Mouse (Mus musculus) kidney, postnatal 10 days (tissue): ENCODE data around the gene Ddx25.

Experiments
- DNase-seq: peaks from one replicate; pipeline ENCODE4 v3.0.0; 2021; ENCODE audit warnings: mixed read lengths

Gene Ddx25

GRCm38 (mm10) chr9:35558257-35559008 lies at the start of gene Ddx25, which contains the start of gene Pus3:
Ddx25 (minus strand) TSS chr9:35558528.
Pus3 (plus strand) TSS chr9:35558595.
- peak; percentile 49 for DNase-seq

GRCm38 (mm10) chr9:35607647-35608405 lies 49.5 kb upstream of the Ddx25 start:
- no peak for DNase-seq

GRCm38 (mm10) chr9:35592903-35593302 lies 34.6 kb upstream of the Ddx25 start:
- peak; percentile 48 for DNase-seq

GRCm38 (mm10) chr9:35587674-35588073 lies 29.3 kb upstream of the Ddx25 start:
- DNase-seq: no peak

- no peak for DNase-seq
Measured at GRCm38 (mm10) chr9:35574416-35574815, 16.1 kb upstream of the Ddx25 start.

GRCm38 (mm10) chr9:35570663-35571062 lies 12.3 kb upstream of the Ddx25 start:
- DNase-seq: no peak

GRCm38 (mm10) chr9:35569571-35570534 lies 11.5 kb upstream of the Ddx25 start, which contains the start of the genes Pate2 and Hyls1:
Pate2 (plus strand) TSS chr9:35570284.
Hyls1 (minus strand) TSS chr9:35570398.
- peak; percentile 95 for DNase-seq

GRCm38 (mm10) chr9:35567995-35568394 lies 9.7 kb upstream of the Ddx25 start:
- no peak for DNase-seq

GRCm38 (mm10) chr9:35564536-35565240 lies 6.4 kb upstream of the Ddx25 start:
- no peak for DNase-seq

- no peak for DNase-seq
Measured at GRCm38 (mm10) chr9:35561583-35561982, 3.3 kb upstream of the Ddx25 start.

GRCm38 (mm10) chr9:35561076-35561475 lies 2.7 kb upstream of the Ddx25 start:
- no peak for DNase-seq

GRCm38 (mm10) chr9:35559009-35559890 lies 922 bp upstream of the Ddx25 start:
- peak; percentile 86 for DNase-seq

- peak; percentile 3 for DNase-seq
Measured at GRCm38 (mm10) chr9:35556494-35557102, 1.7 kb downstream of the Ddx25 start.

- DNase-seq: no peak
Measured at GRCm38 (mm10) chr9:35548455-35548854, 9.9 kb downstream of the Ddx25 start.

- DNase-seq: no peak
Measured at GRCm38 (mm10) chr9:35546745-35547144, 11.6 kb downstream of the Ddx25 start.

GRCm38 (mm10) chr9:35545704-35546103 lies 12.6 kb downstream of the Ddx25 start:
- no peak for DNase-seq

GRCm38 (mm10) chr9:35544666-35545065 lies 13.7 kb downstream of the Ddx25 start:
- peak; percentile 52 for DNase-seq

- DNase-seq: no peak
Measured at GRCm38 (mm10) chr9:35543099-35543860, 15.0 kb downstream of the Ddx25 start.

- DNase-seq: no peak
Measured at GRCm38 (mm10) chr9:35541941-35542340, 16.4 kb downstream of the Ddx25 start.

- DNase-seq: peak; percentile 90
Measured at GRCm38 (mm10) chr9:35541488-35541887, 16.8 kb downstream of the Ddx25 start.
